Mouse (Mus musculus) cerebellum, adult 9-10 months (tissue): Measurements from ENCODE around the gene Ifi206.
A peak's percentile ranks its signal among the peaks of the same experiment; 100 is the strongest.
"Not testable (repeated sequence)": the region's sequence is repeated elsewhere in the genome, so short reads cannot be mapped to it uniquely, and the experiment has no call there.

ENCODE experiments used
- DNase-seq: peaks from one replicate; pipeline ENCODE4 v3.0.0; 2022

The Ifi206 gene

GRCm38 (mm10) chr1:173490812-173491480, at the start of gene Ifi206:
TSS of gene Ifi206 (minus strand) at chr1:173491041.
- DNase-seq = not testable (repeated sequence)

GRCm38 (mm10) chr1:173535791-173536190, 45.0 kb upstream of the Ifi206 start, which contains the start of gene Ifi214:
TSS of gene Ifi214 (minus strand) at chr1:173535957.
- not testable (repeated sequence) for DNase-seq

- DNase-seq = no peak
These were observed 30.6 kb upstream of the Ifi206 start for GRCm38 (mm10) chr1:173521452-173521851.

- DNase-seq = not testable (repeated sequence)
These were observed 19.8 kb upstream of the Ifi206 start for GRCm38 (mm10) chr1:173510595-173510994.

GRCm38 (mm10) chr1:173491483-173491882, 642 bp upstream of the Ifi206 start:
- not testable (repeated sequence) for DNase-seq

- not testable (repeated sequence) for DNase-seq
These were observed 9.7 kb downstream of the Ifi206 start for GRCm38 (mm10) chr1:173481182-173481574.

- not testable (repeated sequence) for DNase-seq
These were observed 10.3 kb downstream of the Ifi206 start for GRCm38 (mm10) chr1:173480399-173481181.

GRCm38 (mm10) chr1:173456761-173457160, 34.1 kb downstream of the Ifi206 start:
- no peak for DNase-seq

GRCm38 (mm10) chr1:173456139-173456754, 34.6 kb downstream of the Ifi206 start:
- peak; percentile 36 for DNase-seq

GRCm38 (mm10) chr1:173451665-173452064, 39.2 kb downstream of the Ifi206 start:
- DNase-seq = no peak

GRCm38 (mm10) chr1:173450621-173451020, 40.2 kb downstream of the Ifi206 start:
- DNase-seq = no peak

- no peak for DNase-seq
These were observed 43.8 kb downstream of the Ifi206 start for GRCm38 (mm10) chr1:173447067-173447466.

- DNase-seq = no peak
These were observed 47.8 kb downstream of the Ifi206 start for GRCm38 (mm10) chr1:173443061-173443460.

GRCm38 (mm10) chr1:173441210-173441609, 49.6 kb downstream of the Ifi206 start:
- DNase-seq = no peak

- DNase-seq = no peak
These were observed 50.2 kb downstream of the Ifi206 start for GRCm38 (mm10) chr1:173440681-173441080.

- DNase-seq = no peak
These were observed 53.5 kb downstream of the Ifi206 start for GRCm38 (mm10) chr1:173437161-173437953.

- DNase-seq = no peak
These were observed 58.4 kb downstream of the Ifi206 start for GRCm38 (mm10) chr1:173432411-173432810.

GRCm38 (mm10) chr1:173429995-173430699, 60.7 kb downstream of the Ifi206 start:
- no peak for DNase-seq

- no peak for DNase-seq
These were observed 63.5 kb downstream of the Ifi206 start for GRCm38 (mm10) chr1:173427385-173427784.

- DNase-seq = no peak
These were observed 64.5 kb downstream of the Ifi206 start for GRCm38 (mm10) chr1:173426345-173426744.

GRCm38 (mm10) chr1:173420374-173420773, 70.5 kb downstream of the Ifi206 start:
- DNase-seq = no peak
